Mouse (Mus musculus): ENCODE data around the gene Tfap2a.

GRCm38 (mm10) chr13:40757995-40758394 is 19.8 kb upstream of the Tfap2a start:
- TF ChIP-seq TAL1 (IDR thresholded peaks at IDR 0.05; ENCODE audit: low read length) (no peak), GATA1 (IDR thresholded peaks at IDR 0.05; ENCODE audit: low read length) (no peak)
